Mouse (Mus musculus) neural tube, embryonic 14.5 days (tissue): ENCODE results near the gene Tmprss11e. TPM values are rescaled to one million over a fixed set of nuclear protein-coding genes. Genes with fewer than 3 reads are reported as not detected.

ENCODE experiments used
- ATAC-seq: fragments of 200-750 bp; cut with Nextera tagmentation; 2 replicates; pipeline ENCODE4 v1.8.0; 2017; ENCODE audit warnings: low read depth, mild to moderate bottlenecking, moderate TSS enrichment, moderate library complexity
- H3K27ac ChIP-seq: fragments of 300-500 bp; sonication (generic); 2 replicates; pipeline ENCODE4 v1.5.1; 2014; ENCODE audit warnings: low read depth, mild to moderate bottlenecking, control low read depth, low read length, moderate library complexity, mixed read lengths
- H3K27me3 ChIP-seq: fragments of 300-500 bp; sonication (generic); 2 replicates; pipeline ENCODE4 v1.6.1; 2014; ENCODE audit warnings: low read length; ENCODE audit not compliant: control insufficient read depth, insufficient read depth
- H3K36me3 ChIP-seq: fragments of 300-500 bp; sonication (generic); 2 replicates; pipeline ENCODE4 v1.6.1; 2014; ENCODE audit warnings: low read length, mixed read lengths; ENCODE audit not compliant: control insufficient read depth, insufficient read depth
- H3K4me1 ChIP-seq: fragments of 300-500 bp; sonication (generic); 2 replicates; pipeline ENCODE4 v1.6.1; 2014; ENCODE audit warnings: low read length; ENCODE audit not compliant: control insufficient read depth, insufficient read depth
- H3K4me2 ChIP-seq: fragments of 300-500 bp; sonication (generic); 2 replicates; pipeline ENCODE4 v1.6.1; 2014; ENCODE audit warnings: mild to moderate bottlenecking, low read depth, low read length, control low read depth
- H3K4me3 ChIP-seq: fragments of 300-500 bp; sonication (generic); 2 replicates; pipeline ENCODE4 v1.5.1; 2014; ENCODE audit warnings: low read depth, low read length, control low read depth, mixed read lengths
- H3K9ac ChIP-seq: fragments of 300-500 bp; sonication (generic); replicated peaks from 2 replicates; pipeline ENCODE4 v1.6.1; 2014; ENCODE audit warnings: low read depth, mild to moderate bottlenecking, control low read depth, low read length, mixed read lengths
- H3K9me3 ChIP-seq: fragments of 300-500 bp; sonication (generic); 2 replicates; pipeline ENCODE4 v1.6.1; 2016; ENCODE audit warnings: low read length; ENCODE audit not compliant: control insufficient read depth
- WGBS: fragments of 180-500 bp; shearing (Covaris S2); extraction: QIAGEN DNeasy Blood & Tissue Kit; methylation state at CpG from one replicate; pipeline ENCODE4 v1.1.7; 2014; 5-methylcytosine and 5-hydroxymethylcytosine counted together
- polyA plus RNA-seq: library from polyadenylated mRNA; unstranded; fragments of >200 nt; fragmentation: Nextera tagmentation; extraction: Ambion mirVana; gene quantifications from 2 replicates; pipeline ENCODE4 v1.2.1, GENCODE M21; 2014

Gene Tmprss11e
- 0.10 TPM in 1 of 2 replicates, not detected in the other for polyA plus RNA-seq

DNA sequence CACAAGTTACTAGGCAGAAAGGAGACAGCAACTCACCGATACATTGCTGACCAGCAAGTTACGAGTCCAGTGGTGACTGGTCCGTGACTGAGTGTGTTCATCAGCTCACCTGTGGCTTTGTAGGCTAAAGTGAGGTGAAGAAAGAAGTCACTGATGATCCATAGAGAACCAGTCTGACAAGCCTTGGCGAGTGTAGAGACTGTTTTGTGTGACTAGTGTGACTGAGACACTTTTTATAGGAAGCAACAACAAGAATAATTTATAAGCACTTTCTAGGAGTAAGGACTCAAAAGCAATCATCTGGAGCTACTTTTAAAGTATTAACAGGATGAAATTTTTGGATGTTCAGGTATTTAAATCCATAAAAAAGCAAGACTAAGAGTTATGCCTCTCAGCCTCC is at the start of gene Tmprss11e:
TSS of gene Tmprss11e (minus strand) at position 101 of the 400 bp plus-strand sequence.
- H3K9me3 ChIP-seq = no peaks in the 10 kb centered on the region
- H3K27ac ChIP-seq = no peak within 1 kb of the TSS
- no peaks in the 10 kb centered on the region for H3K27me3 ChIP-seq
- H3K36me3 ChIP-seq = no peaks in the 10 kb centered on the region
- H3K4me2 ChIP-seq = no peak within 1 kb of the TSS
- H3K4me3 ChIP-seq = no peak within 1 kb of the TSS
- H3K4me1 ChIP-seq = no peaks in the 10 kb centered on the region
- WGBS = 86% methylated on average over 4 of the region's 4 CpGs
- H3K9ac ChIP-seq = no peak within 1 kb of the TSS
- ATAC-seq = no peak

DNA sequence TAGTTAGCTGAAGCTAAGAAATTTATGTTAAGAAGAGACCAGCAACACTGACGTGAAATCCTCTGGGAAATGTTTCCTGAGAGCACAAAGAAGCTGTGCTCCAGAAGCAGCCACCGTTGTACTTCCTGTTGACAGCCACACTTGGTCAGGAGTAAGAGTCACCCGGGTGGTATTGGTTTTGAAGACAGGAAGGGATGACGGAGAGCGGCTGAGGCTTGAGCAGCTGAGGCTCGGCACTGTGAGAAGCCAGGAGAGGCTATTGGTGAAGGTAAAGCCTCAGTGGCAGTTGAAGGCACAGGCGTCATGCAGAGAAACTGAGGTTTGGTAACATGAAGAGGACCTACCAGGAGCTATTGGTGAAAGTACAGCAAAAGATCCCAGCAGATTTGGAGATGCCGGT is 47.2 kb upstream of the Tmprss11e start:
- WGBS = 76% methylated on average over 8 of the region's 8 CpGs
- H3K9ac ChIP-seq = no peak overlapping the region
- no peak overlapping the region for H3K4me3 ChIP-seq
- H3K9me3 ChIP-seq = no peaks in the 10 kb centered on the region
- H3K36me3 ChIP-seq = no peaks in the 10 kb centered on the region
- no peak for ATAC-seq
- no peaks in the 10 kb centered on the region for H3K27me3 ChIP-seq
- no peak overlapping the region for H3K27ac ChIP-seq
- H3K4me2 ChIP-seq = no peak overlapping the region
- no peaks in the 10 kb centered on the region for H3K4me1 ChIP-seq

DNA sequence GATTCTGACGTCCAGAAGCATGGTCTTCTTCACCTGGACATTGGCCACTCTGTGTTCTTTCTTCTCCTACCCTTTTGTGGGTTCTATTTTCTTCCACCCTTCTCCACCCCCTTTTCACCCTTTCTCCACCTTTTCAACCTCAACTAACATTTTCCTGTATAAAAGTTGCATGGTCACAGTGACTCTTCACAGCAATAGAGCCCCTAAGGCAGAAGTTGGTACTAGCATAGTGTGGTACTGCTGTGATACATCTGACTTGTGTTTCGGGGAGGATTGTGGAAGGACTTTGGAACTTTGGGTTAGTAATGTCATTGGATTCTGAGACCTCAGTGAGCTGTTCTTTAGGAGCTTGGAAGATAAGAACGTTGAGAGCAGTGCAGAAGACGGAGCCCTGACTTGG is 46.6 kb upstream of the Tmprss11e start:
- ATAC-seq = no peak
- no peak overlapping the region for H3K4me2 ChIP-seq
- no peak overlapping the region for H3K4me3 ChIP-seq
- H3K36me3 ChIP-seq = no peaks in the 10 kb centered on the region
- H3K9ac ChIP-seq = no peak overlapping the region
- H3K27ac ChIP-seq = no peak overlapping the region
- no peaks in the 10 kb centered on the region for H3K9me3 ChIP-seq
- H3K27me3 ChIP-seq = no peaks in the 10 kb centered on the region
- 81% methylated on average over 4 of the region's 4 CpGs for WGBS
- no peaks in the 10 kb centered on the region for H3K4me1 ChIP-seq

DNA sequence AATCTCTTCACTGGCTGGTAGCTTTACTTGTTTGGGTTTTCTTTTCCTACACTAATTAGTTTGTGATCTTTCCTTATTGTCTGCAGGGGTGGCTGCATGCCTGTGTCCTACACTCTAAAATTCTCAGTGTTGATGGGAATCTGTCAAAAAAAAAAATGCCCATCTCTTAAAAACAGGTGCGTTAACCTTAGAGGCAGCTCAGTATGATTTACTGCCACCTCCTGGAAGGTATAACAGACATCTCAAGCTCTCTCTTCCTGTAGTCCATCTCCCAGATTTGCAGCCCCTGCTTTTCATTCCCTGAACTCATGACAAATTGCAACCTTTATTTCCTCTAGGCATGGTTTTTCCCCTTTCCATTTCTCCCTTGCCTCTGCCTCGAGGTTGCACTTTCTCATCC is 44.3 kb upstream of the Tmprss11e start:
- Histone ChIP-seq H3K27ac (no peak overlapping the region), H3K27me3 (no peaks in the 10 kb centered on the region), H3K4me3 (no peak overlapping the region), H3K4me1 (no peaks in the 10 kb centered on the region), H3K9me3 (no peaks in the 10 kb centered on the region), H3K36me3 (no peaks in the 10 kb centered on the region), H3K9ac (no peak overlapping the region), H3K4me2 (no peak overlapping the region)
- 72% methylated on average over 2 of the region's 2 CpGs for WGBS
- ATAC-seq = no peak

DNA sequence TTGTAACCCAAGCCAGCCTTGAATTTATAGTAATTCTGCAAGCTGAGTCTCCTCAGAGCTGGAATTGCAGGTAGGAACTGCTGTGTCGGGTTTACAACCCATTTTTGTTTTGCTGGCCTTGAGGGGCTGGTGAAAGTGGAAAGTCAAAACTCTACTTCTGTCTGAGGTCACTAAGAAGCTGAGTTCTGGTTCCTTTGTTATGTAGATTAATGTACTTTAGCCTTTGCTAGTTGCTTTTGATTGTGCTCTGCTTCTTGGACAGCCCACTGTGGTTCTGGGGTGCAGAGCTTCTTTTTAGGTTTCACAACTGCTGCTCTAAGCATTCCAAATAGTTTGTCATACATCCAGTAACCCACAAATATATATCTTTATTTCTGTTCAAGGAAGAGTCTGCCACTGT is 41.2 kb upstream of the Tmprss11e start:
- no peak overlapping the region for H3K4me3 ChIP-seq
- no peak overlapping the region for H3K9ac ChIP-seq
- no peaks in the 10 kb centered on the region for H3K27me3 ChIP-seq
- H3K27ac ChIP-seq = no peak overlapping the region
- ATAC-seq = no peak
- H3K4me2 ChIP-seq = no peak overlapping the region
- no peaks in the 10 kb centered on the region for H3K9me3 ChIP-seq
- H3K36me3 ChIP-seq = no peaks in the 10 kb centered on the region
- WGBS = 43% methylated on average over 1 of the region's 1 CpGs
- H3K4me1 ChIP-seq = no peaks in the 10 kb centered on the region

DNA sequence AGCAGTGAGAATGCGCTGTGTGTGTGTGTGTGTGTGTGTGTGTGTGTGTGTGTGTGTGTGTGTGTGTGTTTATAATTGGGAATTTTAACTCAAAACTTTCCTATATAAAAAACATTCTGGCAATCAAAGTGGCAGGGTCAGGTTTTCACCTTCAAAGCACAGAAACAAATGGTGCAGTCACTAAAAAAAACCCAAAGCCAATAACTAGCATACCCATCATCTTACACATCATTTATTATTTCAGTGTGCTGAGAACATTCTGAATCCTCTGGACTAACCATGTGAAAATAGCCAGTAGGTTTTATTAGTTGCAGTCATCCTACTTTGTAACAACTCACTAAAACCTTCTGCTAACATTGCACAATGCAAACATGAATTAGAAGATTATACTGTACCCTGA is 38.6 kb upstream of the Tmprss11e start:
- Histone ChIP-seq H3K36me3 (no peaks in the 10 kb centered on the region), H3K9ac (no peak overlapping the region), H3K4me1 (no peaks in the 10 kb centered on the region), H3K4me2 (no peak overlapping the region), H3K9me3 (no peaks in the 10 kb centered on the region), H3K4me3 (no peak overlapping the region), H3K27ac (no peak overlapping the region), H3K27me3 (no peaks in the 10 kb centered on the region)
- 96% methylated on average over 1 of the region's 1 CpGs for WGBS
- no peak for ATAC-seq

DNA sequence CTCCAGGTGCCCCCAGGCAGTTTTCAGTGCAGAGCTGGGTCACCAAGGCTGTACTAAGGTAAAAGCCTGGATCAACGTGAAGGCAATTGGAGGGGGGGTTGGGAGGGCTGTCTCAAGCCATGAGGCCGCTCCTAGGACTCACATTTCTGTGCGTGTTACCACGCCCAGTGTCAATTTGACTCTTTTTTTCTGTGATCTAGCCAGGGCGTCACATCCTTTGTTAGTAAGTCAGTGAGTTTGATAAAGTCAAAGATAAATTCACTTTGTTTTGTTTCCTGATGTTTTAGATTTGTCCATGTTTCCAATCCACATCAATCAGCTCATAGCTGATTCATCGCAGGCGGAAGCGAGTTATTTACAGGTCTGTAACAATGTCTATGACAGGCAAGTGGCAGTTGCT is 37.4 kb upstream of the Tmprss11e start:
- H3K4me1 ChIP-seq = no peaks in the 10 kb centered on the region
- no peaks in the 10 kb centered on the region for H3K36me3 ChIP-seq
- no peaks in the 10 kb centered on the region for H3K27me3 ChIP-seq
- WGBS = 67% methylated on average over 8 of the region's 8 CpGs
- no peak overlapping the region for H3K4me3 ChIP-seq
- no peak overlapping the region for H3K27ac ChIP-seq
- no peak overlapping the region for H3K4me2 ChIP-seq
- H3K9ac ChIP-seq = no peak overlapping the region
- H3K9me3 ChIP-seq = no peaks in the 10 kb centered on the region
- ATAC-seq = no peak

DNA sequence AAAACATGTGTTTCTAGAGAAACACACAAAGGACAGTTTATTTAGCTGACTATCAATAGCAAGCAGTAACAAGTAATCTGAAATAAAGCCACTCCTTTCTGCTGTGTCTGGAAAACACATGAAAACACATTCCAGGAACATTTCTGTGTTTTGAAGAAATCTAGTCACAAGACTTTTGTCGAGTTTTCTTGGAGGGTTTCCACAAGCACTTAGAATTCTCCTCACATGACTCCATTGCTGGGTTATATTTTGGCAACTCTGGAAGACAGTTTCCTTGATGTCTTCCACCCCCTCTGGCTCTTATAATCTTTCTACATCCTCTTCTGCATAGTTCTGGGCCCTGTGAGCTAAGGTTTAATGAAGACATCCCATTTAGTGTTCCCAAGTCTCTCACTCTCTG is 32.9 kb upstream of the Tmprss11e start:
- 81% methylated on average over 1 of the region's 1 CpGs for WGBS
- Histone ChIP-seq H3K4me2 (no peak overlapping the region), H3K4me3 (no peak overlapping the region), H3K27me3 (no peaks in the 10 kb centered on the region), H3K9me3 (no peaks in the 10 kb centered on the region), H3K36me3 (no peaks in the 10 kb centered on the region), H3K9ac (no peak overlapping the region), H3K27ac (no peak overlapping the region), H3K4me1 (no peaks in the 10 kb centered on the region)
- no peak for ATAC-seq

DNA sequence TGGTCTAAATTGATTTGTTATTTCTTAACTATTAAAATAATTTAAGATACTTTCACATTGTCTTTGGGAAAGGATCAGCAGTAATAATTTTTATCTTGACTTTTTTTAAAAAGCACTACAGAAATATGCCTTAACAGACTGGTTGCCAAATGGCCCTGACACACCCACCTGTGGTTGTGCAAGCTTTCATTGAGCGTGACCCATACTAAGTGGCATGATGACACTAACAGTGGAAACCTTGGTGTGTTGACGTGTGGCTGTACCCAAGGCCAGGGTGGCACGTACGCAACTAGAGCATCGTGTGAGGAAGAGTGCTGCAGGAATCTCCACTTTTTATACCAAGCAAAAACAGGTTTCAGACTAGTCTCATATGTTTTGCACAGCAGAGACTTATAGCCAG is 31.3 kb upstream of the Tmprss11e start:
- Histone ChIP-seq H3K27me3 (no peaks in the 10 kb centered on the region), H3K9ac (no peak overlapping the region), H3K4me3 (no peak overlapping the region), H3K27ac (no peak overlapping the region), H3K9me3 (no peaks in the 10 kb centered on the region), H3K4me1 (no peaks in the 10 kb centered on the region), H3K36me3 (no peaks in the 10 kb centered on the region), H3K4me2 (no peak overlapping the region)
- 93% methylated on average over 5 of the region's 5 CpGs for WGBS
- no peak for ATAC-seq

DNA sequence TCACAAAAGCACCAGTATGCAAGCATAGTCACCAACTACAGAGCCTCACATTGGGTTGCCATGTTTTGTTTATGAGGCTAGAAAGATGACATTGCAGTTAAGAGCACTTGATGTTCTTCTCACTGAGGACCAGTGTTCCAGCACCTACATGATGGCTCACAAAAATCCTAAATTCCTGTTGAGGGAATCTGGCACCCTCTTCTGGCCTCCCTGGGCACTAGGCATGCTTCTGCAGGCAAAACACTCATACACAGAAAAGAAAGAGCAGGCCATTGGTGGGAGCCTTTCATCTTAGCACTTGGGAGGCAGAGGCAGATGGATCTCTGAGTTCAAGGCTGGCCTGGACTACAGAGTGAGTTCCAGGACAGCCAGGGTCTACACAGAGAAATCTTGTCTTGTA is 25.4 kb upstream of the Tmprss11e start:
- H3K36me3 ChIP-seq = no peaks in the 10 kb centered on the region
- H3K4me3 ChIP-seq = no peak overlapping the region
- H3K4me1 ChIP-seq = no peaks in the 10 kb centered on the region
- no peak overlapping the region for H3K4me2 ChIP-seq
- no peaks in the 10 kb centered on the region for H3K9me3 ChIP-seq
- H3K27ac ChIP-seq = no peak overlapping the region
- H3K9ac ChIP-seq = no peak overlapping the region
- H3K27me3 ChIP-seq = no peaks in the 10 kb centered on the region
- no peak for ATAC-seq
